Mouse (Mus musculus): ENCODE data around the gene Olfr194. TPM values are rescaled to one million over a fixed set of nuclear protein-coding genes. Genes with fewer than 3 reads are reported as not detected.
"Not testable (repeated sequence)": the region's sequence is repeated elsewhere in the genome, so short reads cannot be mapped to it uniquely, and the experiment has no call there.

The Olfr194 gene
- polyA plus RNA-seq, 1 experiment from 2014 or later = not detected

- H3K9me3 ChIP-seq (ENCODE audit: control insufficient read depth, low read length); H3K4me1 ChIP-seq (ENCODE audit: control insufficient read depth, insufficient read depth, low read depth, low read length); H3K27ac ChIP-seq (ENCODE audit: low read depth, low read length); H3K9ac ChIP-seq (ENCODE audit: low read depth, low read length); H3K36me3 ChIP-seq (ENCODE audit: control insufficient read depth, insufficient read depth, low read length); H3K27me3 ChIP-seq (replicated peaks; ENCODE audit: control insufficient read depth, insufficient read depth, low read length); H3K4me2 ChIP-seq (ENCODE audit: low read length); H3K4me3 ChIP-seq (ENCODE audit: low read length); ATAC-seq: not testable (repeated sequence)
- WGBS = 85% methylated on average over 2 of the region's 2 CpGs
These were observed 39.8 kb downstream of the Olfr194 start for GRCm38 (mm10) chr16:59081113-59081512.

GRCm38 (mm10) chr16:59077905-59078304 is 43.0 kb downstream of the Olfr194 start, which contains the start of gene Olfr190:
Olfr190 (minus strand) TSS chr16:59078005.
- no peak within 1 kb of the TSS for H3K4me2 ChIP-seq (ENCODE audit: low read length)
- no peaks in the 10 kb centered on the region for H3K27me3 ChIP-seq (replicated peaks; ENCODE audit: control insufficient read depth, insufficient read depth, low read length)
- no peaks in the 10 kb centered on the region for H3K9me3 ChIP-seq (ENCODE audit: control insufficient read depth, low read length)
- no peak within 1 kb of the TSS for H3K27ac ChIP-seq (ENCODE audit: low read depth, low read length)
- ATAC-seq = no peak
- H3K9ac ChIP-seq (ENCODE audit: low read depth, low read length) = no peak within 1 kb of the TSS
- H3K4me1 ChIP-seq (ENCODE audit: control insufficient read depth, insufficient read depth, low read depth, low read length) = no peaks in the 10 kb centered on the region
- 89% methylated on average over 5 of the region's 5 CpGs for WGBS
- H3K36me3 ChIP-seq (ENCODE audit: control insufficient read depth, insufficient read depth, low read length) = no peaks in the 10 kb centered on the region
- no peak within 1 kb of the TSS for H3K4me3 ChIP-seq (ENCODE audit: low read length)

- ATAC-seq = no peak
- no peaks in the 10 kb centered on the region for H3K9me3 ChIP-seq (ENCODE audit: control insufficient read depth, low read length)
- H3K27me3 ChIP-seq (replicated peaks; ENCODE audit: control insufficient read depth, insufficient read depth, low read length) = no peaks in the 10 kb centered on the region
- H3K27ac ChIP-seq (ENCODE audit: low read depth, low read length) = no peak overlapping the region
- H3K9ac ChIP-seq (ENCODE audit: low read depth, low read length) = no peak overlapping the region
- no peaks in the 10 kb centered on the region for H3K4me1 ChIP-seq (ENCODE audit: control insufficient read depth, insufficient read depth, low read depth, low read length)
- H3K4me3 ChIP-seq (ENCODE audit: low read length) = no peak overlapping the region
- no peak overlapping the region for H3K4me2 ChIP-seq (ENCODE audit: low read length)
- no peaks in the 10 kb centered on the region for H3K36me3 ChIP-seq (ENCODE audit: control insufficient read depth, insufficient read depth, low read length)
- 90% methylated on average over 1 of the region's 1 CpGs for WGBS
These were observed 47.3 kb downstream of the Olfr194 start for GRCm38 (mm10) chr16:59073520-59073919.

GRCm38 (mm10) chr16:59071755-59072154 is 49.1 kb downstream of the Olfr194 start:
- Histone ChIP-seq H3K27ac (ENCODE audit: low read depth, low read length) (no peak overlapping the region), H3K36me3 (ENCODE audit: control insufficient read depth, insufficient read depth, low read length) (no peaks in the 10 kb centered on the region), H3K9me3 (ENCODE audit: control insufficient read depth, low read length) (no peaks in the 10 kb centered on the region), H3K4me1 (ENCODE audit: control insufficient read depth, insufficient read depth, low read depth, low read length) (no peaks in the 10 kb centered on the region), H3K4me3 (ENCODE audit: low read length) (no peak overlapping the region), H3K9ac (ENCODE audit: low read depth, low read length) (no peak overlapping the region), H3K27me3 (replicated peaks; ENCODE audit: control insufficient read depth, insufficient read depth, low read length) (no peaks in the 10 kb centered on the region), H3K4me2 (ENCODE audit: low read length) (no peak overlapping the region)
- ATAC-seq = no peak

Other genes with a start within 250 kb of the Olfr194 start
- not detected in 2 replicates for gene Olfr177, start 246.3 kb downstream of the Olfr194 start, polyA plus RNA-seq (2015; fragmentation: Nextera tagmentation; extraction: Ambion mirVana)
- gene Olfr178, start 229.0 kb downstream of the Olfr194 start, polyA plus RNA-seq (2015; fragmentation: Nextera tagmentation; extraction: Ambion mirVana) = not detected in 2 replicates
- not detected in 2 replicates for gene Olfr181, start 192.3 kb downstream of the Olfr194 start, polyA plus RNA-seq (2015; fragmentation: Nextera tagmentation; extraction: Ambion mirVana)
- not detected in 2 replicates for gene Olfr180, start 191.7 kb downstream of the Olfr194 start, polyA plus RNA-seq (2015; fragmentation: Nextera tagmentation; extraction: Ambion mirVana)
- gene Olfr183, start 125.7 kb downstream of the Olfr194 start, polyA plus RNA-seq (2015; fragmentation: Nextera tagmentation; extraction: Ambion mirVana) = not detected in 2 replicates
- not detected in 2 replicates for gene Olfr186, start 90.8 kb downstream of the Olfr194 start, polyA plus RNA-seq (2015; fragmentation: Nextera tagmentation; extraction: Ambion mirVana)
- not detected in 2 replicates for gene Olfr187, start 81.3 kb downstream of the Olfr194 start, polyA plus RNA-seq (2015; fragmentation: Nextera tagmentation; extraction: Ambion mirVana)
- not detected in 2 replicates for gene Olfr190, start 43.1 kb downstream of the Olfr194 start, polyA plus RNA-seq (2015; fragmentation: Nextera tagmentation; extraction: Ambion mirVana)
- not detected in 2 replicates for gene Olfr191, start 31.2 kb downstream of the Olfr194 start, polyA plus RNA-seq (2015; fragmentation: Nextera tagmentation; extraction: Ambion mirVana)
- not detected in 2 replicates for gene Olfr193, start 9.2 kb downstream of the Olfr194 start, polyA plus RNA-seq (2015; fragmentation: Nextera tagmentation; extraction: Ambion mirVana)
- gene Olfr195, start 26.0 kb upstream of the Olfr194 start, polyA plus RNA-seq (2015; fragmentation: Nextera tagmentation; extraction: Ambion mirVana) = not detected in 2 replicates
- gene Olfr196, start 49.4 kb upstream of the Olfr194 start, polyA plus RNA-seq (2015; fragmentation: Nextera tagmentation; extraction: Ambion mirVana) = not detected in 2 replicates
- not detected in 2 replicates for gene Olfr198, start 82.5 kb upstream of the Olfr194 start, polyA plus RNA-seq (2015; fragmentation: Nextera tagmentation; extraction: Ambion mirVana)
- not detected in 2 replicates for gene Olfr199, start 98.7 kb upstream of the Olfr194 start, polyA plus RNA-seq (2015; fragmentation: Nextera tagmentation; extraction: Ambion mirVana)
- not detected in 2 replicates for gene Olfr201, start 151.6 kb upstream of the Olfr194 start, polyA plus RNA-seq (2015; fragmentation: Nextera tagmentation; extraction: Ambion mirVana)
- gene Olfr202, start 165.7 kb upstream of the Olfr194 start, polyA plus RNA-seq (2015; fragmentation: Nextera tagmentation; extraction: Ambion mirVana) = not detected in 2 replicates
- gene Olfr203, start 177.8 kb upstream of the Olfr194 start, polyA plus RNA-seq (2015; fragmentation: Nextera tagmentation; extraction: Ambion mirVana) = not detected in 2 replicates
- gene Olfr204, start 197.2 kb upstream of the Olfr194 start, polyA plus RNA-seq (2015; fragmentation: Nextera tagmentation; extraction: Ambion mirVana) = not detected in 2 replicates
- gene Olfr205, start 210.1 kb upstream of the Olfr194 start, polyA plus RNA-seq (2015; fragmentation: Nextera tagmentation; extraction: Ambion mirVana) = not detected in 2 replicates
- not detected in 2 replicates for gene Olfr206, start 228.2 kb upstream of the Olfr194 start, polyA plus RNA-seq (2015; fragmentation: Nextera tagmentation; extraction: Ambion mirVana)
- not detected in 2 replicates for gene Olfr209, start 242.9 kb upstream of the Olfr194 start, polyA plus RNA-seq (2015; fragmentation: Nextera tagmentation; extraction: Ambion mirVana)